Mouse (Mus musculus): ENCODE data around the gene Lpp. TPM values are rescaled to one million over a fixed set of nuclear protein-coding genes. Genes with fewer than 3 reads are reported as not detected.

The Lpp gene
- polyA plus RNA-seq, 1 experiment, result 15.0 TPM

GRCm38 (mm10) chr16:24732751-24733150, 339.4 kb downstream of the Lpp start:
- no peaks in the 10 kb centered on the region for H3K36me3 ChIP-seq (ENCODE audit: control insufficient read depth, insufficient read depth, low read length)
- H3K27me3 ChIP-seq (ENCODE audit: control insufficient read depth, insufficient read depth, low read length), result no peaks in the 10 kb centered on the region
- no peaks in the 10 kb centered on the region; the same call in 1 of the 2 replicates for H3K4me1 ChIP-seq (replicated peaks; ENCODE audit: control insufficient read depth, insufficient read depth, low read length)
- WGBS, result 11% methylated on average over 1 of the region's 1 CpGs
- no peak for TF ChIP-seq CTCF (IDR thresholded peaks at IDR 0.05; ENCODE audit: borderline replicate concordance, control insufficient read depth, extremely low read depth, insufficient read depth, low read length, poor library complexity)
- TF ChIP-seq POLR2A (IDR thresholded peaks at IDR 0.05; ENCODE audit: control insufficient read depth, extremely low read depth, insufficient read depth, low read length, poor library complexity), result no peak
- no peak overlapping the region for H3K27ac ChIP-seq (ENCODE audit: control insufficient read depth, insufficient read depth, low read length)
- no peak overlapping the region for H3K4me3 ChIP-seq (ENCODE audit: control insufficient read depth, insufficient read depth, low read length)
- no peak for DNase-seq

GRCm38 (mm10) chr16:24733321-24733720, 340.0 kb downstream of the Lpp start:
- H3K4me3 ChIP-seq (ENCODE audit: control insufficient read depth, insufficient read depth, low read length), result no peak overlapping the region
- no peak for DNase-seq
- no peaks in the 10 kb centered on the region for H3K36me3 ChIP-seq (ENCODE audit: control insufficient read depth, insufficient read depth, low read length)
- H3K4me1 ChIP-seq (replicated peaks; ENCODE audit: control insufficient read depth, insufficient read depth, low read length), result no peaks in the 10 kb centered on the region; the same call in 1 of the 2 replicates
- TF ChIP-seq POLR2A (IDR thresholded peaks at IDR 0.05; ENCODE audit: control insufficient read depth, extremely low read depth, insufficient read depth, low read length, poor library complexity) (no peak), CTCF (IDR thresholded peaks at IDR 0.05; ENCODE audit: borderline replicate concordance, control insufficient read depth, extremely low read depth, insufficient read depth, low read length, poor library complexity) (no peak)
- WGBS, result 98% methylated on average over 1 of the region's 1 CpGs
- no peak overlapping the region for H3K27ac ChIP-seq (ENCODE audit: control insufficient read depth, insufficient read depth, low read length)
- no peaks in the 10 kb centered on the region for H3K27me3 ChIP-seq (ENCODE audit: control insufficient read depth, insufficient read depth, low read length)

GRCm38 (mm10) chr16:24735754-24736153, 342.4 kb downstream of the Lpp start:
- Histone ChIP-seq H3K4me1 (replicated peaks; ENCODE audit: control insufficient read depth, insufficient read depth, low read length) (no peaks in the 10 kb centered on the region; the same call in 1 of the 2 replicates), H3K36me3 (ENCODE audit: control insufficient read depth, insufficient read depth, low read length) (no peaks in the 10 kb centered on the region), H3K27ac (ENCODE audit: control insufficient read depth, insufficient read depth, low read length) (no peak overlapping the region), H3K27me3 (ENCODE audit: control insufficient read depth, insufficient read depth, low read length) (no peaks in the 10 kb centered on the region), H3K4me3 (ENCODE audit: control insufficient read depth, insufficient read depth, low read length) (no peak overlapping the region)
- no peak for DNase-seq
- WGBS, result 90% methylated on average over 2 of the region's 2 CpGs
- TF ChIP-seq POLR2A (IDR thresholded peaks at IDR 0.05; ENCODE audit: control insufficient read depth, extremely low read depth, insufficient read depth, low read length, poor library complexity) (no peak), CTCF (IDR thresholded peaks at IDR 0.05; ENCODE audit: borderline replicate concordance, control insufficient read depth, extremely low read depth, insufficient read depth, low read length, poor library complexity) (no peak)

GRCm38 (mm10) chr16:24737362-24738057, 344.2 kb downstream of the Lpp start:
- no peak overlapping the region for H3K27ac ChIP-seq (ENCODE audit: control insufficient read depth, insufficient read depth, low read length)
- DNase-seq, result no peak
- TF ChIP-seq CTCF (IDR thresholded peaks at IDR 0.05; ENCODE audit: borderline replicate concordance, control insufficient read depth, extremely low read depth, insufficient read depth, low read length, poor library complexity) (no peak), POLR2A (IDR thresholded peaks at IDR 0.05; ENCODE audit: control insufficient read depth, extremely low read depth, insufficient read depth, low read length, poor library complexity) (no peak)
- no peaks in the 10 kb centered on the region; the same call in 1 of the 2 replicates for H3K4me1 ChIP-seq (replicated peaks; ENCODE audit: control insufficient read depth, insufficient read depth, low read length)
- no peak overlapping the region for H3K4me3 ChIP-seq (ENCODE audit: control insufficient read depth, insufficient read depth, low read length)
- H3K27me3 ChIP-seq (ENCODE audit: control insufficient read depth, insufficient read depth, low read length), result no peaks in the 10 kb centered on the region
- WGBS, result 31% methylated on average over 10 of the region's 10 CpGs
- no peaks in the 10 kb centered on the region for H3K36me3 ChIP-seq (ENCODE audit: control insufficient read depth, insufficient read depth, low read length)

GRCm38 (mm10) chr16:24740714-24741113, 347.4 kb downstream of the Lpp start:
- 98% methylated on average over 4 of the region's 4 CpGs for WGBS
- no peak for TF ChIP-seq POLR2A (IDR thresholded peaks at IDR 0.05; ENCODE audit: control insufficient read depth, extremely low read depth, insufficient read depth, low read length, poor library complexity)
- no peak for TF ChIP-seq CTCF (IDR thresholded peaks at IDR 0.05; ENCODE audit: borderline replicate concordance, control insufficient read depth, extremely low read depth, insufficient read depth, low read length, poor library complexity)
- H3K27ac ChIP-seq (ENCODE audit: control insufficient read depth, insufficient read depth, low read length), result no peak overlapping the region

GRCm38 (mm10) chr16:24749816-24750215, 356.5 kb downstream of the Lpp start:
- Histone ChIP-seq H3K36me3 (ENCODE audit: control insufficient read depth, insufficient read depth, low read length) (no peaks in the 10 kb centered on the region), H3K27ac (ENCODE audit: control insufficient read depth, insufficient read depth, low read length) (no peak overlapping the region), H3K4me1 (replicated peaks; ENCODE audit: control insufficient read depth, insufficient read depth, low read length) (no peaks in the 10 kb centered on the region), H3K27me3 (ENCODE audit: control insufficient read depth, insufficient read depth, low read length) (no peaks in the 10 kb centered on the region), H3K4me3 (ENCODE audit: control insufficient read depth, insufficient read depth, low read length) (no peak overlapping the region)
- TF ChIP-seq CTCF (IDR thresholded peaks at IDR 0.05; ENCODE audit: borderline replicate concordance, control insufficient read depth, extremely low read depth, insufficient read depth, low read length, poor library complexity), result no peak
- TF ChIP-seq POLR2A (IDR thresholded peaks at IDR 0.05; ENCODE audit: control insufficient read depth, extremely low read depth, insufficient read depth, low read length, poor library complexity), result no peak
- DNase-seq, result no peak

More at GRCm38 (mm10) chr16:24740714-24741113, 347.4 kb downstream of the Lpp start:
- Histone ChIP-seq H3K4me1 (replicated peaks; ENCODE audit: control insufficient read depth, insufficient read depth, low read length) (no peaks in the 10 kb centered on the region; the same call in 1 of the 2 replicates), H3K4me3 (ENCODE audit: control insufficient read depth, insufficient read depth, low read length) (no peak overlapping the region), H3K36me3 (ENCODE audit: control insufficient read depth, insufficient read depth, low read length) (no peaks in the 10 kb centered on the region), H3K27me3 (ENCODE audit: control insufficient read depth, insufficient read depth, low read length) (no peaks in the 10 kb centered on the region)
- no peak for DNase-seq

Data from thymus, adult 2 months (tissue).